Mouse (Mus musculus) limb, embryonic 10.5 days (tissue): Measurements from ENCODE around the gene AI854703. TPM values are rescaled to one million over a fixed set of nuclear protein-coding genes. Genes with fewer than 3 reads are reported as not detected.
A peak's percentile ranks its signal among the peaks of the same experiment; 100 is the strongest.

Experiments used
- DNase-seq: peaks from one replicate; pipeline ENCODE4 v3.0.0-alpha.2; 2017; ENCODE audit warnings: low spot score
- H3K27ac ChIP-seq: fragments of 300-500 bp; sonication (generic); 2 replicates; pipeline ENCODE4 v1.5.1; 2016; ENCODE audit warnings: mild to moderate bottlenecking
- H3K27me3 ChIP-seq: fragments of 300-500 bp; sonication (generic); 2 replicates; pipeline ENCODE4 v1.6.1; 2016; ENCODE audit warnings: low read depth, mild to moderate bottlenecking; ENCODE audit not compliant: poor library complexity, severe bottlenecking
- H3K36me3 ChIP-seq: fragments of 300-500 bp; sonication (generic); 2 replicates; pipeline ENCODE4 v1.6.1; 2016; ENCODE audit warnings: mild to moderate bottlenecking, moderate library complexity
- H3K4me1 ChIP-seq: fragments of 300-500 bp; sonication (generic); 2 replicates; pipeline ENCODE4 v1.6.1; 2016
- H3K4me3 ChIP-seq: fragments of 300-500 bp; sonication (generic); 2 replicates; pipeline ENCODE4 v1.5.1; 2016; ENCODE audit warnings: mild to moderate bottlenecking, moderate library complexity
- H3K9me3 ChIP-seq: fragments of 300-500 bp; sonication (generic); replicated peaks from 2 replicates; pipeline ENCODE4 v1.6.1; 2016; ENCODE audit warnings: mild to moderate bottlenecking
- WGBS: fragments of 180-500 bp; shearing (Covaris S2); methylation state at CpG from one replicate; pipeline ENCODE4 v1.1.7; 2016; 5-methylcytosine and 5-hydroxymethylcytosine counted together
- polyA plus RNA-seq: library from polyadenylated mRNA; unstranded; fragments of >200 nt; fragmentation: Nextera tagmentation; extraction: Ambion mirVana; gene quantifications from 2 replicates; pipeline ENCODE4 v1.2.1, GENCODE M21; 2016

The AI854703 gene
- polyA plus RNA-seq, 1 experiment from 2014 or later: 1.3 TPM

- Histone ChIP-seq H3K9me3 (no peaks in the 10 kb centered on the region), H3K36me3 (no peaks in the 10 kb centered on the region), H3K27ac (peak within 1 kb of the TSS; percentile 48), H3K27me3 (no peaks in the 10 kb centered on the region), H3K4me1 (peaks cover 7% of the 10 kb centered on the region), H3K4me3 (peak within 1 kb of the TSS; percentile 35)
- DNase-seq: no peak
- WGBS: 35% methylated on average over 12 of the region's 13 CpGs
Measured at GRCm38 (mm10) chr6:48675931-48676859, 49.6 kb downstream of the AI854703 start, which contains the start of gene Gimap9. TSS of gene Gimap9 (plus strand) at chr6:48676129.

GRCm38 (mm10) chr6:48676860-48677415 is 50.4 kb downstream of the AI854703 start:
- no peaks in the 10 kb centered on the region for H3K9me3 ChIP-seq
- peaks cover 7% of the 10 kb centered on the region for H3K4me1 ChIP-seq
- no peaks in the 10 kb centered on the region for H3K27me3 ChIP-seq
- no peak overlapping the region for H3K27ac ChIP-seq
- WGBS: 91% methylated on average over 5 of the region's 5 CpGs
- DNase-seq: no peak
- no peaks in the 10 kb centered on the region for H3K36me3 ChIP-seq
- 0 out of 2 replicates have a peak overlapping the region, but pooled peaks have one; percentile 35 for H3K4me3 ChIP-seq

- no peak overlapping the region for H3K4me3 ChIP-seq
- no peak for DNase-seq
- WGBS: 91% methylated on average over 17 of the region's 17 CpGs
Measured at GRCm38 (mm10) chr6:48677492-48678345, 51.2 kb downstream of the AI854703 start.

GRCm38 (mm10) chr6:48678391-48678790 is 51.8 kb downstream of the AI854703 start:
- Histone ChIP-seq H3K36me3 (no peaks in the 10 kb centered on the region), H3K4me3 (no peak overlapping the region), H3K9me3 (no peaks in the 10 kb centered on the region), H3K27me3 (no peaks in the 10 kb centered on the region), H3K27ac (no peak overlapping the region), H3K4me1 (peaks cover 7% of the 10 kb centered on the region)
- DNase-seq: no peak
- WGBS: 93% methylated on average over 4 of the region's 4 CpGs

More at GRCm38 (mm10) chr6:48677492-48678345, 51.2 kb downstream of the AI854703 start:
- H3K27ac ChIP-seq: no peak overlapping the region
- no peaks in the 10 kb centered on the region for H3K27me3 ChIP-seq
- H3K36me3 ChIP-seq: no peaks in the 10 kb centered on the region
- H3K9me3 ChIP-seq: no peaks in the 10 kb centered on the region
- peaks cover 7% of the 10 kb centered on the region for H3K4me1 ChIP-seq

- no peak for DNase-seq
- Histone ChIP-seq H3K27ac (no peak overlapping the region), H3K4me1 (peaks cover 7% of the 10 kb centered on the region), H3K4me3 (no peak overlapping the region), H3K27me3 (no peaks in the 10 kb centered on the region), H3K9me3 (no peaks in the 10 kb centered on the region), H3K36me3 (no peaks in the 10 kb centered on the region)
- 83% methylated on average over 6 of the region's 6 CpGs for WGBS
Measured at GRCm38 (mm10) chr6:48679701-48680100, 53.1 kb downstream of the AI854703 start.

GRCm38 (mm10) chr6:48680421-48680820 is 53.9 kb downstream of the AI854703 start:
- Histone ChIP-seq H3K27me3 (no peaks in the 10 kb centered on the region), H3K36me3 (no peaks in the 10 kb centered on the region), H3K9me3 (no peaks in the 10 kb centered on the region), H3K4me1 (peaks cover 7% of the 10 kb centered on the region), H3K27ac (no peak overlapping the region), H3K4me3 (no peak overlapping the region)
- WGBS: 84% methylated on average over 5 of the region's 5 CpGs
- no peak for DNase-seq

GRCm38 (mm10) chr6:48681472-48682090 is 55.0 kb downstream of the AI854703 start:
- no peaks in the 10 kb centered on the region for H3K9me3 ChIP-seq
- 85% methylated on average over 3 of the region's 3 CpGs for WGBS
- no peak overlapping the region for H3K27ac ChIP-seq
- no peaks in the 10 kb centered on the region for H3K36me3 ChIP-seq
- no peak overlapping the region for H3K4me3 ChIP-seq
- no peaks in the 10 kb centered on the region for H3K4me1 ChIP-seq
- H3K27me3 ChIP-seq: no peaks in the 10 kb centered on the region
- DNase-seq: no peak

GRCm38 (mm10) chr6:48682271-48682670 is 55.7 kb downstream of the AI854703 start:
- H3K4me3 ChIP-seq: no peak overlapping the region
- no peaks in the 10 kb centered on the region for H3K9me3 ChIP-seq
- no peaks in the 10 kb centered on the region for H3K36me3 ChIP-seq

More at GRCm38 (mm10) chr6:48682271-48682670, 55.7 kb downstream of the AI854703 start:
- WGBS: 89% methylated on average over 4 of the region's 4 CpGs
- DNase-seq: no peak
- Histone ChIP-seq H3K27ac (no peak overlapping the region), H3K27me3 (no peaks in the 10 kb centered on the region), H3K4me1 (no peaks in the 10 kb centered on the region)

Other genes with a start within 250 kb of the AI854703 start
- gene Krba1, start 231.2 kb upstream of the AI854703 start, polyA plus RNA-seq: 28.3 and 33.4 TPM in 2 replicates
- gene Zfp467, start 180.9 kb upstream of the AI854703 start, polyA plus RNA-seq: 11.0 and 19.6 TPM in 2 replicates
- 0.20 and 0.45 TPM in 2 replicates for gene Sspo, start 178.5 kb upstream of the AI854703 start, polyA plus RNA-seq
- 4.6 and 4.8 TPM in 2 replicates for gene Atp6v0e2, start 89.1 kb upstream of the AI854703 start, polyA plus RNA-seq
- 13.1 and 17.2 TPM in 2 replicates for gene Lrrc61, start 72.0 kb upstream of the AI854703 start, polyA plus RNA-seq
- 6.1 and 7.3 TPM in 2 replicates for gene Rarres2, start 54.0 kb upstream of the AI854703 start, polyA plus RNA-seq
- gene Gm45021, start 37.2 kb upstream of the AI854703 start, polyA plus RNA-seq: not detected in 2 replicates
- 53.1 and 57.3 TPM in 2 replicates for gene Repin1, start 32.9 kb upstream of the AI854703 start, polyA plus RNA-seq
- not detected in 2 replicates for gene Gm44965, start 32.8 kb upstream of the AI854703 start, polyA plus RNA-seq
- 7.7 and 10.6 TPM in 2 replicates for gene Zfp775, start 24.7 kb upstream of the AI854703 start, polyA plus RNA-seq
- 0.35 TPM in 2 replicates for gene Gimap8, start 20.5 kb downstream of the AI854703 start, polyA plus RNA-seq
- gene Gimap9, start 49.4 kb downstream of the AI854703 start, polyA plus RNA-seq: 3.9 and 4.1 TPM in 2 replicates
- 9.6 and 10.1 TPM in 2 replicates for gene Gimap4, start 57.8 kb downstream of the AI854703 start, polyA plus RNA-seq
- 15.7 and 17.2 TPM in 2 replicates for gene Gimap6, start 81.5 kb downstream of the AI854703 start, polyA plus RNA-seq
- gene Gm28053, start 91.8 kb downstream of the AI854703 start, polyA plus RNA-seq: 0.83 and 1.3 TPM in 2 replicates
- not detected in 2 replicates for gene Gimap7, start 91.9 kb downstream of the AI854703 start, polyA plus RNA-seq
- gene Gimap1, start 112.3 kb downstream of the AI854703 start, polyA plus RNA-seq: 7.9 and 8.5 TPM in 2 replicates
- 1.3 and 1.4 TPM in 2 replicates for gene Gimap5, start 119.4 kb downstream of the AI854703 start, polyA plus RNA-seq
- gene Gimap3, start 144.1 kb downstream of the AI854703 start, polyA plus RNA-seq: not detected in 2 replicates
- gene Tmem176a, start 214.2 kb downstream of the AI854703 start, polyA plus RNA-seq: 18.0 and 29.0 TPM in 2 replicates
- gene Tmem176b, start 214.7 kb downstream of the AI854703 start, polyA plus RNA-seq: 34.0 and 57.7 TPM in 2 replicates
- not detected in 2 replicates for gene Aoc1, start 246.1 kb downstream of the AI854703 start, polyA plus RNA-seq